Mouse (Mus musculus) kidney, adult 2 months (tissue): ENCODE results near the gene Ranbp10.

Source experiments
- CTCF ChIP-seq: fragments of 200-500 bp; conservative IDR thresholded peaks from 2 replicates; pipeline ENCODE4 v1.5.1; 2011; ENCODE audit warnings: low read depth, mild to moderate bottlenecking, control low read depth, low read length, moderate library complexity, mixed read lengths; ENCODE audit not compliant: insufficient read depth, insufficient read length
- POLR2A ChIP-seq: fragments of 200-500 bp; IDR thresholded peaks from one replicate; pipeline ENCODE4 v1.6.1; 2011; ENCODE audit warnings: low read depth, low read length, control low read depth

- TF ChIP-seq POLR2A (no peak), CTCF (no peak)
Measured at GRCm38 (mm10) chr8:105804797-105805196, 22.4 kb downstream of the Ranbp10 start.
